Mouse (Mus musculus) spleen, postnatal 10 days (tissue): ENCODE data around the gene Tnfsf12.

ENCODE experiments used
- DNase-seq, 2 experiments: peaks; one replicate each; pipeline ENCODE4 v3.0.0; 2021 to 2022; ENCODE audit warnings: low spot score in 2 of 2

Gene Tnfsf12

DNA sequence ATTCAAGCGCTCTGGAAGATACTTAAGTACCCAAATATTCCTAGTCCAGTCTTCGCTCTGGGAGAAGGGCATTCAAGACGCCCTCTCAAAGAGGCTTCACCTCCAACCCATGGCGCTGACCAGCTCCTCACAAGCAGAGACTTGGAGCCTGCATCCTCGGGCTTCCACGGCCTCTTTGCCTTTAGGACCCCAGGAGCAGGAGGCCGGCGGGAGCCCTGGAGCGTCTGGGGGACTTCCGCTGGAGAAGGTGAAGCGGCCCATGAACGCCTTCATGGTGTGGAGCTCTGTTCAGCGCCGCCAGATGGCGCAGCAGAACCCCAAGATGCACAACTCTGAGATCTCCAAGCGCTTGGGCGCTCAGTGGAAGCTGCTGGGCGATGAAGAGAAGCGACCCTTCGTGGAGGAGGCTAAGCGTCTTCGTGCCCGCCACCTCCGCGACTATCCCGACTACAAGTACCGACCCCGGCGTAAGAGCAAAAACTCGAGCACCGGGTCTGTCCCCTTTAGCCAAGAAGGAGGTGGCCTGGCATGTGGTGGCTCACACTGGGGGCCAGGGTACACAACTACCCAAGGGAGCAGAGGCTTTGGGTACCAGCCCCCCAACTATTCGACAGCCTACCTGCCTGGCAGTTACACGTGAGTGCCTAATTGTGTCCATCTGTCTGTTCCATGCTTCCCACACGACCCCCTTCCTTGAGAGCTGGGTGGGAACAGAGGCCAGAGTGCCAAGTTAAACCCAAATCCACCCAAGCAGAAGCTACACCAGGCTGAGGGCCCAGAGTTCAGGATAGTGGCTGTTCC, 40.2 kb downstream of the Tnfsf12 start, which contains the start of gene Sox15:
Gene Sox15 (plus strand): TSS at position 51 of the 801 bp plus-strand sequence.
- peak; percentile 43 to 75 for DNase-seq

GRCm38 (mm10) chr11:69654760-69655159, 40.9 kb downstream of the Tnfsf12 start:
- DNase-seq = no peak

DNA sequence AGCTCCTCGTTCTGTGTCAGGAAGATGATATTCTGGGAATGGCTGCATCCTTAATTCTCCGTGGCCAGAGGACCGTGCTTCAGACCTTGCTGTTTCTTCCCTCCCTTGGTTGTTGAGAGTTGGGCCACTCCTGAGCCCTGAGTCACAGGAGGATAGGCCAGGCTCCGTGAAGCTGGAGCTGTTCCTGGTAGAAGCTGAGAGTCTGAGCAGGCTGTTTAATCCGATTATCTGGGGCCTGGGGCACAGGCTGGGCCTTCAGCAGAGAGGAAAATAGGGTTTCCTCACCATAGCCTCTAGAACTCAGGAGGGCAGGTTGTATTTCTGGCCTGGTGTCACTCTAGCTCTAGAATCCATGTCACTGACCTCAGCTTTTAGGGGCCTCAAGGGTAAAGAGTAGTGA, 42.2 kb downstream of the Tnfsf12 start:
- no peak for DNase-seq

GRCm38 (mm10) chr11:69645860-69646259, 49.8 kb downstream of the Tnfsf12 start:
- DNase-seq = no peak
